Mouse (Mus musculus) layer of hippocampus, adult 18-20 months (tissue): ENCODE measurements around the gene Nbea. TPM values are rescaled to one million over a fixed set of nuclear protein-coding genes. Genes with fewer than 3 reads are reported as not detected.

Experiments
- DNase-seq, 2 experiments: peaks; one replicate each; pipeline ENCODE4 v3.0.0; 2022; ENCODE audit warnings: low spot score in 2 of 2
- long read RNA-seq: library from polyadenylated mRNA; stranded (forward); transcript quantifications from one replicate; pipeline ENCODE4 v2.0.0, GENCODE M21; 2021
- total RNA-seq, 2 experiments: library from RNA; stranded (reverse); gene quantifications; 2 replicates each; pipeline ENCODE4 v1.2.3; 2021

The Nbea gene
- 100 to 1,000 TPM; 193 to 205 TPM for total RNA-seq
- long read RNA-seq, partial matches to known transcripts = 26 of 40 reads
- long read RNA-seq, other reads (novel, unspliced or antisense) = 14 of 40 reads

GRCm38 (mm10) chr3:56183159-56184133, at the start of gene Nbea:
Gene Nbea, minus strand, starts transcription at chr3:56183701.
- DNase-seq = peak; percentile 85 to 93

DNA sequence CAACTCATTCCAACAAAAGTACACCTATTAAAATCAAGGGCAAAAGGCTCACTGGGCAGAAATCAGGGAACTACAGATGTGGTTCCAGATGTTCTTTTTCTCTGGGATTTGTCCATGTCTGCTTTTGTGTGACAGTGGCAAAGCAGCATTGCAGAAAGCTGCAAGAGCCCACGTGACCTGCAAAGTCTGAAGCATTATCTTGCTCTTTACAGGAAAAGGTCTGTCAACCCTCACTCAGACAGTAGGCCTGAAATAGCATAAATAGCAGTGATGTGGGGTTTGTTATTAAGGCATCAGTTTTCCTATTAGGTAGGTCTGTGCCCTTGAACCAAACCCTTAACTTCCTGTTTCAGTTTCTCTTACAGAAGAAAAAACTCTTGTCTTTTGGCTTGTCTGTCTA, 45.8 kb upstream of the Nbea start:
- no peak for DNase-seq

GRCm38 (mm10) chr3:56215989-56216388, 32.5 kb upstream of the Nbea start:
- DNase-seq = no peak

- DNase-seq = peak in 1 of 2 experiments; percentile 38
Measured at GRCm38 (mm10) chr3:56203968-56204367, 20.5 kb upstream of the Nbea start.

- no peak for DNase-seq
Measured at GRCm38 (mm10) chr3:56188238-56188637, 4.7 kb upstream of the Nbea start.

- no peak for DNase-seq
Measured at GRCm38 (mm10) chr3:56187131-56187779, 3.8 kb upstream of the Nbea start.

- DNase-seq = peak; percentile 23 to 36
Measured at GRCm38 (mm10) chr3:56182371-56183158, 936 bp downstream of the Nbea start.

- no peak for DNase-seq
Measured at GRCm38 (mm10) chr3:56181991-56182370, 1.5 kb downstream of the Nbea start.

- DNase-seq = peak; percentile 33 to 49
Measured at GRCm38 (mm10) chr3:56181025-56181424, 2.5 kb downstream of the Nbea start.

DNA sequence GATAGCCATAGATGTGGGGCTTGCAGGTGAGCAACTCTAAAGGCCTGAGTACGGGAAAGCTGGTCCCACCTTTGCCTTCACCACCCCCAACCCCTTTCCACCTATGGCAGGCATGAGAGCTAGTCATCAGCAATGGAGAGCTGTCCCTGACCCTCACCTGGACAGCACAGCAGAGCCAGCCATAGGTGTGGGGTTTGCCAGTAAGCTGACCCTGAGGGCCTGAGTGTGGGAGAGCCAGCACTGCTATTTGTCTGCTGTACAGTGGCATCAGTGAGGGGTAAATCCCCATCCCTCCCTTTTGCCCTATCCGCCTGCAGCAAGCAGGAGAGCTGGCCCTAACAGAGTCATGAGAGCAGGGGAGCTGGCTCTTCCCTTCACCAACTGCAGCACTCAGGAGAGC, 25.6 kb downstream of the Nbea start:
- no peak for DNase-seq

DNA sequence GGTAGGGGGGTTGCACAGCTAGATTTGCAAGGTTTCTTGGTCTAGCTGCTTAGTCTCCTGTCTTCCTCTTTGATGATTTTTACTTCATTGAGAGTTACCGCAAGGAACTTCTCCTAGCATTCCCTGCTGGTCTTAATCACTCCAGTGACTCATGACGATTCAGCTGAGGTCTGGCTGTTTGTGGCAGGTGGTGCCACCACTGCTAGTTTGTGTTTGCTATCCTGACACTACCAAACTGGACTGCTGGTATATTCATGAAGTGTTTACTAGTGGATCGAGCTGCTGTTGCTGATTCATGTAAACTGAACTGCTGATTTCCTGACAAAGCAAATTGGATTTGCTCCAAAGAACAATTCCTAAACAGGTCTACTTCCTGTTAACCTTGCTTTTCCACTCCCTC, 56.8 kb downstream of the Nbea start:
- DNase-seq = no peak

GRCm38 (mm10) chr3:56116647-56117046, 66.9 kb downstream of the Nbea start:
- DNase-seq = no peak

DNA sequence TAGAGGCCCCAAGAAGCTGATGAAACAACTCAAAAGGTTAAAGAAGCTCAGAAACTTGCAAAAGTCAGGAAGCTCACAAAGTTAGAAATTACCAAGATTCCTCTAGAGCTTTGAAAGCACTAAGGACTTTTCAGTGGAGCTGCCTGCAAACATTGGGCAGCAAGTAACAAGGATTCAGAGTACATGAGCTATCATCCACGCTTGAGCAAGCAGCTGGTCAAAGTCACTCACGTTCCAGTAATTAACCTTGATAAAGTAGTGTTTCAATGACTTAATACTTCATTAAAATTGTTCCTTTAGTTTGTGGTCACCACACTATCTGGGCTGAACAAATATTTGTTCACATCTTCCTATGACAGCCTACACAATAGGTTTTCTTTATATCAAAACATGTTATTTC, 75.4 kb downstream of the Nbea start:
- DNase-seq = no peak

GRCm38 (mm10) chr3:56097105-56097504, 86.4 kb downstream of the Nbea start:
- no peak for DNase-seq

DNA sequence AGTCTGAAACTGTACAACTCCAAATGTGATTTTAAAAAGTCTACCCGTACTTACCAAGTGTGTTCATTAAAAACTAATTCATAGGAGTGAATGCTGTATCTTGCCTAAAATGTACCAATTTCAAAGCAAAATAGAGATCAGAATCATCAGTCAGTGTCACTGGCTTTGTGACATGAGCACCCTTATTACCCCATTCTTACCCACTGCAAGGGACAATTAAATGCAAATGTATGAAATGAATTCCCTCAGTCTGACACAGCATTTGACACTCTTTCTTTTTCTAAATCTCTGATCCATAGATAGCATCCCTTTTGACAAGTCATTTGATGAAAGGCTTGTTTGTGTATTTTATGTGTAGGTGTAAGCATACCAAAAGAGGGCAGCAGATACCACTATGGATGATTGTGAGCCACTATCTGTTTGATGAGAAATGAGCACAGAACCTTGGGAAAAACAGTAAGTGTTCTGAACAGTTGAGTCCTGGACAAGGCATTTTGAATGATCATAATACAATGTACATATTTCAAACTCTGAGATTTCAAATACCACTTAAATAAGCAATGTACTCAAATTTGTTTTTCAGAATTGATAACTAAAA, 104.4 kb downstream of the Nbea start:
- peak in 1 of 2 experiments; percentile 45 for DNase-seq

DNA sequence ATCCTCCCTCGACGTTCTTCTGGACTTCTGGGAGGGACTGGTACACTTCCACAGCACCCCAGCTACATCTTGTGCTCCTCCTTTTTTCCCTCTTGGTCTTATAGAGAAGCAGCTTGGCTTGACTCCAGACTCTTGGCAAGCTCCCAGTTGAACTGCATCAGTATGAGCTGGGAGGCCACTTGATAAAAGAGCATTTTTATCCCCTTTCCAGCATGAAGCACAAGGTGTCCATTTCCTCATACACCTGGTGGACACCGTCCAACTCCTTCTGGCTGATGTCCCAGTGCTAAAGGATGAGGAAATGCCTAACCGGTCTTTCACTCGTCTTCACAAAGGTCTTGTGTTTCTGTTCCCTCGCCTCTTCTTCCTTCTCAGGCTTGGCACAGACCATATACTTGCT, 115.7 kb downstream of the Nbea start:
- peak in 1 of 2 experiments; percentile 28 for DNase-seq

GRCm38 (mm10) chr3:56066360-56067040, 117.0 kb downstream of the Nbea start:
- DNase-seq = no peak

GRCm38 (mm10) chr3:56065234-56065633, 118.3 kb downstream of the Nbea start:
- DNase-seq = no peak

DNA sequence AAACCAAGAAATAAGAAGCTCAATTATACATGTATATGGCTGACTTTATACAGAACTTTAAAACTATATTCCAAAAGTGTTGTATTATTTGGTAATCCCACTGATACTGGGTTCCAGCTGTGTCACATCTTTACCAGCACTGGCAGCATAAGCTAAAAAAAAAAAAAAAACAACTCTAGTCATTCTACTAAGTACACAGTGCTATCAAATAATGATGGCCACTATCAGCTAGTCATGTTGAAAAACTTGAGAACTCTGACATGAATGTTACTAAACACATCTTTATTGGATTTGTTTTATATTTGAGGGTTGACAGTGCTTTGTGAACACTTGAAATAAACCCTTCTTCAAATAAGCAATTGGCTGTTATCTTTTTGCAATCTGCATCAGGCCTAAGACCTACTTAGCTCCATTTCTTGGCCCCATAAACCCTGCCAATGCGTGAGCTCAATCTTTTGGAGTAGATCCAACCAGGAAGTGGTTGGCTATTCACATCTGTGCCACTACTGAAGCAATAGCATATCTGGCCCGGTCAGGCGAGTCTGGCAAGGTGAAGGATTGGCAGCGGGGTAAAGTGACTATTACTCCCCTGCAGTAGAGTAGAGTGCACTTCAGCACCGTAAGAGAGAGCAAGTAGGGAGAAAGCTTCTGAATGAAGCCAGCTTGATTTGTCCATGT, 137.7 kb downstream of the Nbea start:
- no peak for DNase-seq

- no peak for DNase-seq
Measured at GRCm38 (mm10) chr3:56043091-56043490, 140.4 kb downstream of the Nbea start.
